Mouse (Mus musculus): ENCODE measurements at regions not wholly inside any gene's neighbourhood (a gene's known extent, or its start where the extent isn't known, plus 50 kb on each side); places are given as distances from the start of the nearest gene placed in this dataset.
A peak's percentile ranks its signal among the peaks of the same experiment; 100 is the strongest.

- no peak overlapping the region for H3K9ac ChIP-seq (ENCODE audit: low read depth, low read length)
- no peak overlapping the region for H3K27ac ChIP-seq
- 68% methylated on average over 4 of the region's 4 CpGs for WGBS
- H3K9me3 ChIP-seq (replicated peaks; ENCODE audit: low read length), result no peaks in the 10 kb centered on the region
- no peaks in the 10 kb centered on the region for H3K4me1 ChIP-seq (replicated peaks; ENCODE audit: insufficient read depth, low read length)
- no peaks in the 10 kb centered on the region for H3K27me3 ChIP-seq (ENCODE audit: insufficient read depth, low read length)
- TF ChIP-seq CTCF (IDR thresholded peaks at IDR 0.05; ENCODE audit: low read depth), result peak; percentile 30; the same call in 1 of the 2 replicates
- ATAC-seq (replicated peaks; ENCODE audit: low FRiP score, low read depth), result no peak
- H3K36me3 ChIP-seq (ENCODE audit: insufficient read depth, low read length), result no peaks in the 10 kb centered on the region
- H3K4me2 ChIP-seq (ENCODE audit: low read length), result no peak overlapping the region
- no peak for DNase-seq (ENCODE audit: low spot score)
- H3K4me3 ChIP-seq (replicated peaks; ENCODE audit: low read depth, low read length), result no peak overlapping the region
Observed at GRCm38 (mm10) chr4:29525051-29525450, 712.1 kb downstream of the Epha7 start.

GRCm38 (mm10) chr4:29525769-29526658 is 713.1 kb downstream of the Epha7 start:
- Histone ChIP-seq H3K27ac (no peak overlapping the region), H3K9me3 (replicated peaks; ENCODE audit: low read length) (no peaks in the 10 kb centered on the region), H3K36me3 (ENCODE audit: insufficient read depth, low read length) (no peaks in the 10 kb centered on the region), H3K4me1 (replicated peaks; ENCODE audit: insufficient read depth, low read length) (no peaks in the 10 kb centered on the region), H3K9ac (ENCODE audit: low read depth, low read length) (no peak overlapping the region), H3K4me3 (replicated peaks; ENCODE audit: low read depth, low read length) (no peak overlapping the region), H3K27me3 (ENCODE audit: insufficient read depth, low read length) (no peaks in the 10 kb centered on the region), H3K4me2 (ENCODE audit: low read length) (no peak overlapping the region)
- DNase-seq (ENCODE audit: low spot score) (peak; percentile 21), ATAC-seq (replicated peaks; ENCODE audit: low FRiP score, low read depth) (no peak)
- no peak for TF ChIP-seq CTCF (IDR thresholded peaks at IDR 0.05; ENCODE audit: low read depth)
- WGBS, result 87% methylated on average over 5 of the region's 5 CpGs
